Mouse (Mus musculus) spleen, adult 2 months (tissue): ENCODE measurements around the gene Klra2. TPM values are rescaled to one million over a fixed set of nuclear protein-coding genes. Genes with fewer than 3 reads are reported as not detected.

Source experiments
- DNase-seq, 2 experiments: peaks; one replicate each; pipeline versions ENCODE4 v3.0.0 to v3.0.0-alpha.2; 2012 to 2021; ENCODE audit warnings: low spot score in 2 of 2, low read depth in 1 of 2
- H3K27ac ChIP-seq: fragments of 200-500 bp; 2 replicates; pipeline ENCODE4 v1.5.1; 2012; ENCODE audit warnings: low read length, inconsistent platforms; ENCODE audit not compliant: insufficient read depth
- H3K27me3 ChIP-seq: fragments of 200-500 bp; 2 replicates; pipeline ENCODE4 v1.6.1; 2012; ENCODE audit warnings: mild to moderate bottlenecking, moderate library complexity, low read length, inconsistent platforms; ENCODE audit not compliant: control insufficient read depth, insufficient read depth
- H3K36me3 ChIP-seq: fragments of 200-500 bp; 2 replicates; pipeline ENCODE4 v1.6.1; 2012; ENCODE audit warnings: mild to moderate bottlenecking, low read length, inconsistent platforms; ENCODE audit not compliant: control insufficient read depth, insufficient read depth
- H3K4me1 ChIP-seq: fragments of 200-500 bp; 2 replicates; pipeline ENCODE4 v1.6.1; 2011; ENCODE audit warnings: inconsistent platforms; ENCODE audit not compliant: control insufficient read depth, insufficient read depth, insufficient read length
- H3K4me3 ChIP-seq: fragments of 200-500 bp; 2 replicates; pipeline ENCODE4 v1.5.1; 2011; ENCODE audit warnings: mild to moderate bottlenecking, inconsistent platforms; ENCODE audit not compliant: insufficient read depth, insufficient read length; ENCODE audit errors: extremely low read depth
- CTCF ChIP-seq: fragments of 200-500 bp; IDR thresholded peaks from 2 replicates; pipeline ENCODE4 v1.5.1; 2011; ENCODE audit warnings: mild to moderate bottlenecking, inconsistent platforms; ENCODE audit not compliant: insufficient read depth, insufficient read length, insufficient replicate concordance; ENCODE audit errors: extremely low read depth
- POLR2A ChIP-seq: fragments of 200-500 bp; IDR thresholded peaks from 2 replicates; pipeline ENCODE4 v1.6.1; 2011; ENCODE audit warnings: low read depth, low read length, inconsistent platforms
- WGBS: fragments of 180-500 bp; shearing (Covaris S2); methylation state at CpG from one replicate; pipeline ENCODE4 v1.1.7; 2018; 5-methylcytosine and 5-hydroxymethylcytosine counted together
- polyA plus RNA-seq: library from polyadenylated mRNA; depleted of rRNA; stranded (reverse); fragments of >200 nt; gene quantifications from 2 replicates; pipeline ENCODE4 v1.2.3, GENCODE M21; 2012; rRNA removed

Gene Klra2
- polyA plus RNA-seq, 1 experiment = 0.23 TPM

DNA sequence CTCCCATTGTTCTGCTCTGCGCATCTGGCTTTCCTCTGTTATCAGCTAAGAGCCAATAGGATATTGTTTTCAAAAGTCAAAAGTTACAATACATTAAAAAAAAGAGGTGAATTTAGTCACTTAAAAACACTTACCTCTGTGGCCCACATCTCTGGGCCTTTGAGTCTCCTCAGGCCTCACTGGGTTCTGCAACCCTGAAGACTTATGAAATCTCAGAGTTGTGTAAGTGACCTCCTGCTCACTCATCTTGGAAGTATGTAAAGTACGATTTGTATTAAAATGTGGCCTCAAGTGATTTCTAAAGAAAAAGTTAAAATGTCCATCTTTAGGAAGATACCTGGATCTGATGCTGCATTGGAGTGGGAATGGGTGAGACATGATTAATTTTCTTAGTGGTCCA lies 2.1 kb downstream of the Klra2 start:
- no peaks in the 10 kb centered on the region for H3K27me3 ChIP-seq
- no peak overlapping the region for H3K4me3 ChIP-seq
- H3K27ac ChIP-seq = no peak overlapping the region
- H3K36me3 ChIP-seq = no peaks in the 10 kb centered on the region
- WGBS = 71% methylated on average over 2 of the region's 2 CpGs
- H3K4me1 ChIP-seq = no peaks in the 10 kb centered on the region
- DNase-seq = no peak
- TF ChIP-seq POLR2A (no peak), CTCF (no peak)

Other genes starting within 250 kb of the Klra2 start
- gene Magohb, start 45.9 kb upstream of the Klra2 start, polyA plus RNA-seq = 0.41 and 0.44 TPM in 2 replicates
- 0.40 and 1.3 TPM in 2 replicates for gene Styk1, start 106.2 kb upstream of the Klra2 start, polyA plus RNA-seq
- 66.5 and 90.9 TPM in 2 replicates for gene Ybx3, start 141.1 kb upstream of the Klra2 start, polyA plus RNA-seq
- gene 5430401F13Rik, start 239.0 kb upstream of the Klra2 start, polyA plus RNA-seq = not detected in 2 replicates
- gene Gm6619, start 239.0 kb upstream of the Klra2 start, polyA plus RNA-seq = not detected in 2 replicates